Comparison of ENCODE assay signal across 17 mouse cellular contexts in genomic region chr6:116080756-116081155, GRCm38 (mm10).
"Had no signal": no experiment of that assay in that cellular context is flagged by ENCODE, and none has a peak within 500 bp of the region (broad histone marks: within the 10 kb centered on the region; RNA-seq: fewer than 3 reads in every experiment).

No protein-coding gene starts in this region.

- DNase-seq: lung, adult 18-20 months; lung, embryonic 14.5 days; lung, postnatal 10 days; lung, postnatal 4 days; midbrain, embryonic 14.5 days; right cerebral cortex, adult 18-20 months; right cerebral cortex, postnatal 25 days; right cerebral cortex, postnatal 4 days; spleen, adult 18-20 months; thymus, adult 18-20 months; thymus, postnatal 14 days; thymus, postnatal 36 days had no signal

- H3K27ac ChIP-seq: midbrain, embryonic 12.5 days; neural tube, embryonic 13.5 days; neural tube, embryonic 15.5 days had no signal

- H3K36me3 ChIP-seq: midbrain, embryonic 12.5 days; neural tube, embryonic 13.5 days; neural tube, embryonic 15.5 days had no signal

- H3K9me3 ChIP-seq: midbrain, embryonic 12.5 days; neural tube, embryonic 13.5 days; neural tube, embryonic 15.5 days had no signal

- H3K4me3 ChIP-seq: midbrain, embryonic 12.5 days; myocyte; neural tube, embryonic 13.5 days; neural tube, embryonic 15.5 days had no signal

- H3K27me3 ChIP-seq: midbrain, embryonic 12.5 days; neural tube, embryonic 13.5 days; neural tube, embryonic 15.5 days had no signal

- H3K9ac ChIP-seq: lung, embryonic 14.5 days; midbrain, embryonic 12.5 days; neural tube, embryonic 13.5 days; neural tube, embryonic 15.5 days had no signal

- ATAC-seq: midbrain, embryonic 16.5 days had no signal

- H3K4me1 ChIP-seq: neural tube, embryonic 15.5 days had no signal

- H3K4me2 ChIP-seq: lung, embryonic 14.5 days; midbrain, embryonic 12.5 days; neural tube, embryonic 13.5 days; neural tube, embryonic 15.5 days had no signal
